Mouse (Mus musculus) cerebellum, adult 2 months (tissue): ENCODE measurements around the gene 1700016D06Rik. TPM values are rescaled to one million over a fixed set of nuclear protein-coding genes. Genes with fewer than 3 reads are reported as not detected.

ENCODE experiments used
- DNase-seq, 2 experiments: peaks; one replicate each; pipeline ENCODE4 v3.0.0; 2021
- H3K27ac ChIP-seq: fragments of 200-500 bp; 2 replicates; pipeline ENCODE4 v1.5.1; 2012; ENCODE audit warnings: low read length, control low read depth, inconsistent platforms; ENCODE audit not compliant: insufficient read depth
- H3K27me3 ChIP-seq: fragments of 200-500 bp; 2 replicates; pipeline ENCODE4 v1.6.1; 2012; ENCODE audit warnings: inconsistent platforms, mild to moderate bottlenecking, low read length, moderate library complexity; ENCODE audit not compliant: control insufficient read depth, insufficient read depth
- H3K4me1 ChIP-seq: fragments of 200-500 bp; 2 replicates; pipeline ENCODE4 v1.6.1; 2011; ENCODE audit warnings: low read length; ENCODE audit not compliant: control insufficient read depth, insufficient read depth
- H3K4me3 ChIP-seq: fragments of 200-500 bp; replicated peaks from 2 replicates; pipeline ENCODE3; 2011; ENCODE audit warnings: mild to moderate bottlenecking, low read depth, low read length, control low read depth; ENCODE audit not compliant: insufficient read depth
- CTCF ChIP-seq: fragments of 200-500 bp; IDR thresholded peaks from 2 replicates; pipeline ENCODE4 v1.5.1; 2011; ENCODE audit warnings: low read depth, mild to moderate bottlenecking, control low read depth, low read length, moderate library complexity, borderline replicate concordance; ENCODE audit not compliant: insufficient read depth
- POLR2A ChIP-seq: fragments of 200-500 bp; IDR thresholded peaks from 2 replicates; pipeline ENCODE4 v1.6.1; 2011; ENCODE audit warnings: low read length, control low read depth, borderline replicate concordance; ENCODE audit not compliant: insufficient read depth
- WGBS: fragments of 180-500 bp; shearing (Covaris S2); methylation state at CpG from one replicate; pipeline ENCODE4 v1.1.7; 2018; 5-methylcytosine and 5-hydroxymethylcytosine counted together
- polyA plus RNA-seq: library from polyadenylated mRNA; depleted of rRNA; stranded (reverse); fragments of >200 nt; gene quantifications from 2 replicates; pipeline ENCODE4 v1.2.3, GENCODE M21; 2012

The 1700016D06Rik gene
- polyA plus RNA-seq, 1 experiment = not detected

DNA sequence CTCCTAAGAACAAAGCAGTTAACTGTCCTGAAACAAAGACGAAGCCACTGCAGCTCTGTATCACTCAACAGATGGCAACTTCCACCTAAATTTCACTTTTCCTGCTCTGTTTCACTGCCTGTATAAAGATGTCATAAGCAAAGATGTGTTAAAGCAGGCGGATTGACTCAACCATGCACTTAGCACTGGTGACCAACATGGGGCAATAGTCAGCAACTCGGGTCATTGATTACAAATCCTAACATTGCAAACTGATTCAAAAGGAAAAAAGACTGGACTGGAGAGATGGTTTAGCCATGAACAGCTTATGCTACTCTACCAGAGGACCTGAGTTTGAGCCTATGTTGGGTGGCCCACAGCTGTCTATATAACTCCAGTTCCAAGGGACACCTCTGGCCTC, 8.7 kb upstream of the 1700016D06Rik start:
- Histone ChIP-seq H3K27me3 (no peaks in the 10 kb centered on the region), H3K4me1 (no peaks in the 10 kb centered on the region), H3K4me3 (no peak overlapping the region), H3K27ac (no peak overlapping the region)
- no peak for TF ChIP-seq POLR2A
- no peak for TF ChIP-seq CTCF
- DNase-seq = no peak
- WGBS = 81% methylated on average over 3 of the region's 3 CpGs

DNA sequence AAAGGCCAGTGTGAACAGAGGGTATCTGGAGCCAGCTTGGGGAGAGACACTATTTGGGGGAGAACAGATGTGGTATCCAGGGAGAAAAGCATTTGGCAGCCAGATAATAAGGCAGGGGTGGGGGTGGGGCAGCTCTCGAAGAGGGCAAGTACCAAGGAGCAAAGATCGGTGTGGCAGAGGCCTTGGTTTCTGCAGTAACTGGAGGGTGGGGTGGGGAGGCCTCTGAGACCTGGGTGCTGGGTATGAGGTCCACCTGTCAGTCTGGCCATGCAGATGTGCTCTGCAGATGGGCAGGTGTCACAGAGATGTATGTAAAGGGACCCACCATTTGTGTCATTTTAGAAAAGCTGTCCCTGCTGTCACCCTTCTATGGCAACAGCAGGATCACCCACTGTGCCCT, 8.0 kb upstream of the 1700016D06Rik start:
- H3K4me1 ChIP-seq = no peaks in the 10 kb centered on the region
- no peak for DNase-seq
- TF ChIP-seq CTCF (no peak), POLR2A (no peak)
- no peaks in the 10 kb centered on the region for H3K27me3 ChIP-seq
- WGBS = 42% methylated on average over 2 of the region's 2 CpGs
- no peak overlapping the region for H3K27ac ChIP-seq
- no peak overlapping the region for H3K4me3 ChIP-seq

DNA sequence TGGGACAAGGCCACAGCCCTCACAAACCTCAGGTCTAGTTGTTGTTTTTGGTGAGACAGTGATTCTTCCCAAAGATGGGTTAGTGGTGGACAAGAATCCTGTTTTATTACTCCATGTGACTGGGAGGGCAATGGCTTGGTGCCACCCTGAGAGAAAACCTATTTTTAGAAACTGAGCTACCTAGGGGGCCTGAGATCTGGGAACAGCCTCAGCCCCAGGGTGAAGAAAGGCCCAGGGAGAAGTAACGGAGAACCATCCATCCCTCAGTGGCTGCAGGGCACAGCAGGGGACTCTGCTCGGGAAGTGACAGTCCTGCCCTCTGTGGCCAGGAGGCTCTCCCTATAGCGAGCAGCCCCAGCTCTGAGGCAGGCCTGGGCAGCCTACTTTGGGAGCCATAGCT, 6.8 kb upstream of the 1700016D06Rik start:
- Histone ChIP-seq H3K4me1 (no peaks in the 10 kb centered on the region), H3K27ac (no peak overlapping the region), H3K4me3 (no peak overlapping the region), H3K27me3 (no peaks in the 10 kb centered on the region)
- no peak for DNase-seq
- 21% methylated on average over 3 of the region's 3 CpGs for WGBS
- TF ChIP-seq CTCF (no peak), POLR2A (no peak)

DNA sequence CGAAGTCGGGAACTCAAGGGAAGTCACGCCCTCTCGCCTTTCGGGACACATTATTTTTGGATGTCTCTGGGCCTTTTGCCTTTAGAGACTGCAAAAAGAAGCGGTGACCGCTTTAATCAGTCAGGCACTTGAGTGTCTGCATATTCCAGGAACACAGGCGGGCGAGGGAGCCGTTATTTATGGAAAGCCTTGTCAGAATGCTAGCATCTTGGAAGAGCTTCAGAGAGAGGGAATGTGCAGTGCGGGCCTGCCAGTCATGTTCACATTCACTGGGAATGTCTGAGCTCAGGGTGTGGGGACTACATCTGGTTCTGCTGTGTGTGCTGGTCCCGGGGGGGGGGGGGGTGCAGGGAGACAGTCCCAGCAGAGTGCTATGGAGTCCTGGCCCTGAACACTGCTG, 5.0 kb upstream of the 1700016D06Rik start:
- TF ChIP-seq POLR2A (no peak), CTCF (no peak)
- WGBS = 75% methylated on average over 12 of the region's 12 CpGs
- H3K27me3 ChIP-seq = no peaks in the 10 kb centered on the region
- no peaks in the 10 kb centered on the region for H3K4me1 ChIP-seq
- H3K4me3 ChIP-seq = no peak overlapping the region
- H3K27ac ChIP-seq = no peak overlapping the region
- DNase-seq = no peak

DNA sequence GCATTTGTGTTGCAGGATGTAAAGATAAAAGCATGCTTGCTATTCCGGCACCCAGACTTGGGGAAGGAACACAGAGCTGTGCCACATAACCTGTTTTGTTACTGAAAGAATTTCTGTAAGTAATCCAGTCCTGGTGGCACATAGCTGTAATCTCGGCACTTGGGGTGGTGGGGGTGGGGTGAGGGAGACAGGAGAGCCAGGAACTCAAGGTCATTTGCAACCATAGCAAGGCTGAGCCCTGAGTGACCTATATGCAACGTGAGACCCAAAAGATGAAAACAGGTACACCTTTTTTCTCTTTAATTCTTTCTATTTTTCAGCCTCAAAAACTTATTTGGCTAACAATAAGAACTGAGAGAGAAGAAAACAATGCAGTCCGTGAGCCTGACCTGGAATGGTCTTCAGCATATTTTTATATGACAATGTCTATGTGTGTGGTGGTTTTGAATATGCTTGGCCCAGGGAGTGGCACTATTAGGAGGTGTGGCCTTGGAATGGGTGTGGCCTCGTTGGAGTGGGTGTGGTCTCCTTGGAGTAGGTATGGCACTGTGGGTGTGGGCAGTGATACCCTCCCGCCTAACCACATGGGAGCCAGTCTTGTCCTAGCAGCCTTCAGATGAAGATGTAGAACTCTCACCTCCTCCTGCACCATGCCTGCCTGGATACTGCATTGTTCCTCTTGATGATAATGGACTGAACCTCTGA, 4.0 kb upstream of the 1700016D06Rik start:
- H3K27me3 ChIP-seq = no peaks in the 10 kb centered on the region
- no peak for TF ChIP-seq CTCF
- TF ChIP-seq POLR2A = no peak
- peaks cover 3% of the 10 kb centered on the region for H3K4me1 ChIP-seq
- WGBS = 70% methylated on average over 6 of the region's 6 CpGs
- DNase-seq = no peak
- no peak overlapping the region for H3K27ac ChIP-seq
- H3K4me3 ChIP-seq = no peak overlapping the region

DNA sequence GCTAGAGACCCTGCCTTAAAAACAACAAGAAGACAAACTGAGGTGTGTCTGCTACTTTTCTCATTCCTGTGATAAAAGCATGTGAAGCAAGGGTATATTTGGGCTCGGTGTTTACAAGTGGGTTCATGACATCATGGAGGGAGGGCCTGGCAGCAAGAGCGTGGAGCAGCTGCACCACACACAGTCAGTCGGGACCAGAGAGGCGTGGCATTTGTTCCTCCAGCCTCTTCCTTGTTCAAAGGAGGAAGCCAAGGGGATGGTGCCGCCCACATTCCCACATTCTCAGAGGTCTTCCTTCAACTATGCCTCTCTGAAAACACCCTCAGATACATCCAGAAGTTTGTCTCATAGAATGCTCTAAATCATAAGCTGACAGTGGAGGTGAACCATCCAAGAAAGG, 2.9 kb upstream of the 1700016D06Rik start:
- H3K4me1 ChIP-seq = peaks cover 3% of the 10 kb centered on the region
- DNase-seq = no peak
- WGBS = 80% methylated on average over 5 of the region's 5 CpGs
- no peaks in the 10 kb centered on the region for H3K27me3 ChIP-seq
- TF ChIP-seq POLR2A (no peak), CTCF (no peak)
- no peak overlapping the region for H3K27ac ChIP-seq
- no peak overlapping the region for H3K4me3 ChIP-seq

DNA sequence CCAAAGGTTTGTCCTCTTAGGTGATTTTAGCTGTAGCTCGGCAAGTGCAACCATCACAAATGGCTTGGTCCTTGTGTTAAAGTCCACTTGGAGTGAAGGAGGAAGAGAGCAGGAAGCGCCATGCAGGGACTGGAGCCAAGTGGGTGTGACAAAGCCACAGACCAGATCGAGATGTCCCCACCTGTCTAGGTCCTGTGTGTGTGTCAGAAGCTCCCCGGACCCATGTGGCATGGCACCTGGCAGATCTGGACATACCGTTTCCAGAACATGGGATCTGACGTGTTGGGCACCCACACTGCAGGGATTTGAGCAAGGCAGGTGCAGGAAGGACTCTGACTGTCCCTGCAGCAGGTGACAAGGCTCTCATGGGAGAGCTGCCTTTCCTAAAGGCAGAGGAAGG, 565 bp upstream of the 1700016D06Rik start:
- peaks cover 3% of the 10 kb centered on the region for H3K4me1 ChIP-seq
- DNase-seq = no peak
- H3K27me3 ChIP-seq = no peaks in the 10 kb centered on the region
- WGBS = 73% methylated on average over 6 of the region's 6 CpGs
- H3K27ac ChIP-seq = no peak overlapping the region
- no peak overlapping the region for H3K4me3 ChIP-seq
- TF ChIP-seq POLR2A (no peak), CTCF (no peak)
